20 mouse cellular contexts compared by ENCODE assay signal in genomic region chr7:137213444-137213843, GRCm38 (mm10).
A peak's percentile ranks its signal among the peaks of the same experiment; 100 is the strongest.
DNase-seq lines count a peak whose midpoint lies in the region; ATAC-seq lines count a peak whose summit lies in the region.
"Had no signal": no experiment of that assay in that cellular context is flagged by ENCODE, and none has a peak within 500 bp of the region (broad histone marks: within the 10 kb centered on the region; RNA-seq: fewer than 3 reads in every experiment).

No protein-coding gene starts in this region.

- no peak overlapping the region for H3K4me3 ChIP-seq in hindbrain, embryonic 13.5 days
- H3K4me3 ChIP-seq in hindbrain, embryonic 10.5 days = no peak overlapping the region
- no peak overlapping the region for H3K4me3 ChIP-seq in neural tube, embryonic 13.5 days
- H3K4me3 ChIP-seq: embryonic facial prominence, embryonic 12.5 days; forebrain, embryonic 15.5 days; heart, adult 2 months; heart, embryonic 15.5 days; hindbrain, embryonic 15.5 days had no signal

- peaks cover 20% of the 10 kb centered on the region for H3K36me3 ChIP-seq in hindbrain, embryonic 13.5 days
- peaks cover 23% of the 10 kb centered on the region for H3K36me3 ChIP-seq in hindbrain, embryonic 10.5 days
- H3K36me3 ChIP-seq in neural tube, embryonic 13.5 days = peaks cover 11% of the 10 kb centered on the region
- H3K36me3 ChIP-seq: forebrain, embryonic 15.5 days; heart, embryonic 15.5 days; hindbrain, embryonic 15.5 days had no signal

- peak overlapping the region; percentile 68 for H3K27ac ChIP-seq in hindbrain, embryonic 13.5 days
- H3K27ac ChIP-seq in hindbrain, embryonic 10.5 days = no peak overlapping the region
- peak overlapping the region; percentile 43 for H3K27ac ChIP-seq in neural tube, embryonic 13.5 days (replicated peaks)
- H3K27ac ChIP-seq: embryonic facial prominence, embryonic 12.5 days; forebrain, embryonic 15.5 days; heart, adult 2 months; heart, embryonic 15.5 days; hindbrain, embryonic 15.5 days had no signal

- H3K4me2 ChIP-seq in hindbrain, embryonic 13.5 days = no peak overlapping the region
- no peak overlapping the region for H3K4me2 ChIP-seq in neural tube, embryonic 13.5 days
- H3K4me2 ChIP-seq: embryonic facial prominence, embryonic 12.5 days; forebrain, embryonic 15.5 days; heart, embryonic 11.5 days; heart, embryonic 15.5 days; hindbrain, embryonic 15.5 days had no signal

- no peaks in the 10 kb centered on the region for H3K9me3 ChIP-seq in hindbrain, embryonic 13.5 days
- H3K9me3 ChIP-seq in hindbrain, embryonic 10.5 days = no peaks in the 10 kb centered on the region
- no peaks in the 10 kb centered on the region for H3K9me3 ChIP-seq in neural tube, embryonic 13.5 days
- H3K9me3 ChIP-seq: embryonic facial prominence, embryonic 12.5 days; forebrain, embryonic 15.5 days; heart, embryonic 15.5 days; hindbrain, embryonic 15.5 days had no signal

- peaks cover 54% of the 10 kb centered on the region for H3K4me1 ChIP-seq in hindbrain, embryonic 13.5 days (replicated peaks)
- H3K4me1 ChIP-seq in hindbrain, embryonic 10.5 days (replicated peaks) = peaks cover 25% of the 10 kb centered on the region
- H3K4me1 ChIP-seq in neural tube, embryonic 13.5 days (replicated peaks) = peaks cover 55% of the 10 kb centered on the region
- H3K4me1 ChIP-seq: heart, embryonic 15.5 days had no signal

- 78% methylated on average over 1 of the region's 1 CpGs for WGBS in hindbrain, embryonic 13.5 days
- 79% methylated on average over 1 of the region's 1 CpGs for WGBS in hindbrain, embryonic 10.5 days
- 76% methylated on average over 1 of the region's 1 CpGs for WGBS in neural tube, embryonic 13.5 days

- no peak for DNase-seq in hindbrain, embryonic 10.5 days (ENCODE audit: low spot score)
- peak; percentile 15 for DNase-seq in lung, postnatal 36 days
- no peak for DNase-seq in lung, postnatal 14 days
- DNase-seq in neural tube, embryonic 10.5 days (ENCODE audit: extremely low spot score, low spot score) = no peak
- DNase-seq: adrenal gland, postnatal 14 days; cerebellum, adult 11-12 months; cerebellum, adult 9-10 months; cerebellum, postnatal 25 days; heart, adult 2 months; heart, postnatal 14 days had no signal

- H3K9ac ChIP-seq in hindbrain, embryonic 13.5 days = no peak overlapping the region
- H3K9ac ChIP-seq in neural tube, embryonic 13.5 days = no peak overlapping the region
- H3K9ac ChIP-seq: embryonic facial prominence, embryonic 12.5 days; forebrain, embryonic 15.5 days; heart, embryonic 15.5 days; hindbrain, embryonic 15.5 days had no signal

- no peaks in the 10 kb centered on the region for H3K27me3 ChIP-seq in hindbrain, embryonic 13.5 days
- no peaks in the 10 kb centered on the region for H3K27me3 ChIP-seq in hindbrain, embryonic 10.5 days (ENCODE audit: insufficient read depth, poor library complexity, severe bottlenecking)
- H3K27me3 ChIP-seq in neural tube, embryonic 13.5 days = no peaks in the 10 kb centered on the region
- H3K27me3 ChIP-seq: CH12.LX; embryonic facial prominence, embryonic 12.5 days; heart, embryonic 15.5 days; hindbrain, embryonic 15.5 days; Patski had no signal

- ATAC-seq in hindbrain, embryonic 13.5 days (ENCODE audit: low FRiP score) = no peak
- no peak for ATAC-seq in neural tube, embryonic 13.5 days (ENCODE audit: low read depth)
- ATAC-seq: activated CD4-positive, CD25-positive, alpha-beta regulatory T cell, adult 4 months; forebrain, embryonic 15.5 days; Patski had no signal
